Mouse (Mus musculus) right cerebral cortex, postnatal 4 days (tissue): ENCODE results near the gene Tvp23b.

ENCODE experiments used
- DNase-seq: peaks from one replicate; pipeline ENCODE4 v3.0.0-alpha.2; 2022

Gene Tvp23b

DNA sequence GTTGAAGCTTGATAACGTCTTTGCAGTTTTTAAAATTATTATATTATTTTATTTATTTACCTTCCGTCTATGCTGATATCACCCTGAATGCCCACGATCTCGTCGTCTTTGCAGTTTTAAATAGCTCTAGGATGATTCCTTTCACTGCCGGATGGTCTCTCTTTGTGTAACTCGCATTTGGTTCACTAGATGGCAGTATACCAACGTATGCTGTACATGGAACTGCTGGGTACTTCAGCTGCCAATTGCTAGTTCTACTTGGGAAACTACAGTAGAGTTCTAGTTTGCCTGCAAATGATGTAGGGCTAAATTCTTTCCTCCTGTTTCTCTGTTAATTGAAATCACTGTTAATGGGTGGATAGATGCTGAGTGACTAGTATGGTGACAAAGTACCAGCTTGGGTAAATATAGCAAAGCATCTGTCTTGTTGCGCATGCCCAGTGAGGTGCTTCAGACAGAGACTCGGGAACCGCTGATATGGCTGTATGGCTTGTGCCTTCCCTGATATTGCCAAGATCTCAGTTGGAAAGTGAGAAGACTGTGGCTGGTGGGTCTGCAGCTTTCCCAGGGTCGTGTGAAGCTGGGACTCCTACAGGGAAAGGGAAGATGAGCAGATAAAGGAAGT lies 22.6 kb downstream of the Tvp23b start:
- peak; percentile 25 for DNase-seq

DNA sequence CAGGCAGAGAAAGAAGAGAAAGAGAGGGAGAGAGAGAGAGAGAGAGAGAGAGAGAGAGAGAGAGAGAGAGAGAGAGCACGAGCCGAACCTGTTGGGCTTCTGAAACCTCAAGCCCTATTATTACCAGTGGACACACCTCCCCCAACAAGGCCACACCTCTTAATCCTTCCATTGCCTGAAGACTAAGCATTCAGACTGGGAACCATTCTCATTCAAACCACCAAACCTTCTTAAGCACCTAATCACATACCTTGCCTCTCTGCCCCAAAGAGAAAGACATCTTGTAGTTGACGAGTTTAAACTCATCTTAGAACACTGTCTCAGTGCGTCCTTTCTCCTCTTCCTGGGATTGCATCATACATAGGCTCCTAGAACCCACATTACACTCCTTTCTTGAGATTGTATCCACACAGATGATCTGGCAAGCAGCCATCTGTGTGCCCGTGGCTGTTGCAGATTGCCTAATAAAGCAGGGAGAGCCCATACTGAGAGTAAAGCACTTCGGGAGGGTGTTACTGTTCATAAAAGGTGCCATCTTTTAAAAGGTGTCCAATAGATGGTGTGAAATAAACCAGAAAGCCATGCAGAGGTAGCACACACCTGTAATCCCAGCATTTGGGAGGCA lies 24.7 kb downstream of the Tvp23b start:
- no peak for DNase-seq

DNA sequence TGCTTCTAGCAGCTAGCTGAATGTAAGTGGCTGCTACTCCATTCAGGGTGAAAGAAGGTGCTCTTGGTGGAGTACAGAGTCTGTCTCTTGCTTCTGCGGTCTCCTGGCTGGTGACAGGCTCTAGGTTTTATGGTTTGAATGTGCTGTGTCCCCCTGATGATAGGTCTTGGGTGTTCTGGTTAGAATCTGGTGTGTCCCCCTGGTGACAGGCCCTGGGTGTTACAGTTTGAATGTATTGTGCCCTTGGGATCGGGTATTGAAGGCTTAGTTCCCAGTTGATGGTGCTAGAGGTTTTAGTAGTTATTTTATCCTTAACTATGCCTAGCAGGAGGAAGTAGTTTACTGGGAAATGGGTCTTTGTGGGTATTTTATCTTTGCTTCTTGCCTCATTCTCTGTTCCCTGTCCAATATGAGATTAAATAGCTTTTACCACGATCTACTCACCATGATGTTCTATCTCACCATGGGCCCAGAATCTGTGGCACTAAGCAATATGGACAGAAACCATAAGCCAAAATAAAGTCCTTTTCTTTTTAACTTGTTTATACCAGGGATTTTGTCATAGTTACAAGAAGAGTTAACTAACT lies 30.6 kb downstream of the Tvp23b start:
- DNase-seq: no peak

DNA sequence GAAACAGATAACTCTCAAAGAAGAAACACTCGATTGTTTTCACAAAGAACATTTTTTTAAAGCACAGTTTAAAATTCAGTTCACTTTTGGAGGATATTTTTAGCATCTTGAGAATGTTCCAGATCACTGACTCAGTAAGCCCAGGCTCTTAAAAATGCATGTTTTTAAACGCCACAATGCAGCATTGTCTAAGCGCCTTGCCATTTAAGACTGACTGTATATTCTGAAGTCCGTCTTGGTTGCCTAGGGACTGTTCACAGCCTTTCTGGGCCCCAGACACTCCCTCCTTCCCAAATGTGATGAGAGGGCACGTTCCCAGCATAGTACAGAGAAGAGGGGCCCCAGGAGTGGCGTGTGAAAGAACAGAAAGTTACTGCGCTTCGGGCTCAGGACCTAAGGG lies 32.1 kb downstream of the Tvp23b start:
- no peak for DNase-seq

DNA sequence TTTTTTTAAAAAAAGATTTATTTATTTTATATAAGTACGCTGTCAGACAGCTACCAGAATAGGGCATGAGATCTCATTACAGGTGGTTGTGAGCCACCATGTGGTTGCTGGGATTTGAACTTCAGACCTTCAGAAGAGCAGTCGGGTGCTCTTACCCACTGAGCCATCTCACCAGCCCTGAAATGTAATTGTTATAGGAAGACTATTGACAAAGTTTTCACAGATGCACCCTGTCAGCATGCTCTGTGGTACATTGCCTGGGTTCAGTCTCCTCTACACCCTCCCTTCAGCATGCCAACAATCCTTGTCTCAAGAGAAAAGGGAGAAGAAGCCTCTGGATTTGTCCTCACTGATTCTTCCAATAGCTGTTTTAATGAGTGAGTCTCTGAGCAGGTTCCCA lies 33.9 kb downstream of the Tvp23b start:
- DNase-seq: no peak

DNA sequence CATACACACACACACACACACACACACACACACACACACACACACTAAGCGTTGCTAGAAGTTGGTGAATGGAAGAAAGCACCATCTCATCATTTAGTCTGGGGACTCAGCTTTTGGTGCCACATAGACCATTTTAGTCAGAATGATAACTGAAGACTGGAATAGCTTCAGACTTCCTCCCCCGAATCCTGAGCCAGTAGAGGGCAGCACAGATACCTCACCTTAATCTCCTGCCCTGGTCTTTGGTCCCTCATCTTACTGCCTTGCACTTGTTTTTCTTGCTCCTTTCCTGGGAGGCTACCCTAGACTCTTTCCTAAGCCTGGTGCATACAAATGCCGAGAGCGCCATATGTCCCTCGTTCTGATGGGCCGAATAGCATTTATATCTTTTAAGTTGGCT lies 35.3 kb downstream of the Tvp23b start:
- DNase-seq: no peak

DNA sequence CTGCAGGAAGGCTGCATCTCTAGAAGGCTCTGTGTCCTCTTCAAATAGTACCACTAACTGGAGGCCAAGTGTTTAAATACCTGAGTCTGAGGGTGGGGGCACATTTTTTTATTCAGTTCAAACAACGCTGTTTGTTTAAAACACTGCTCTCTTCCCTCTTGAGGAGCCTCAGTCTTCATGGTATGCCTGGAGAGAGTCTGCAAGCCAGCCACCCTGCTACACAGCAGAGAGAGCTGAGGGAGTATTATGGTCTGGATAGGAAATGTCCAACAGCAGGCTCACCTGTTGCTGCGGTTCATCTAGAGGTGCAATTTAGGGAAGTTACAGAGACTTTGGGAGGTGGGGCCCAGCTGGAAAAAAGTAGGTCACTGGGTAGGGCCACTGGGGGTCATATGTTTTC lies 36.2 kb downstream of the Tvp23b start:
- DNase-seq: no peak

DNA sequence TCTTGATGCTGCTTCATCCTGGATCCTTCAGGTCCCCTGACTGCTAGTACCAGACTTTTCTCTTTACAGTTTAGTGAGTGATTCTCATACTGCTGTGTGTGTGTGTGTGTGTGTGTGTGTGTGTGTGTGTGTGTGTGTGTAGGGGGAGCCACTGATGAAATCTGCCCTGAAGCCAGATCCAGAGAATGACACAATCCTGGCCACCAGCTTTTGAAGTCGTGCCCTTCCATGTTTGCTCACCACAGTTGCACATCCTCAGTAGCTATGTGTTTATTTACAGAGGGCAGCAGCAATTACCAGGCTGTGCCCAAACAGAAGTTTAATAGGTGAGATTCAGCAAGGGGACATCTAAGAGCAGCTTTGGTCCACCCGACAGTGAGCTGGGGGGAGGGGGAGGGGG lies 37.5 kb downstream of the Tvp23b start:
- no peak for DNase-seq

DNA sequence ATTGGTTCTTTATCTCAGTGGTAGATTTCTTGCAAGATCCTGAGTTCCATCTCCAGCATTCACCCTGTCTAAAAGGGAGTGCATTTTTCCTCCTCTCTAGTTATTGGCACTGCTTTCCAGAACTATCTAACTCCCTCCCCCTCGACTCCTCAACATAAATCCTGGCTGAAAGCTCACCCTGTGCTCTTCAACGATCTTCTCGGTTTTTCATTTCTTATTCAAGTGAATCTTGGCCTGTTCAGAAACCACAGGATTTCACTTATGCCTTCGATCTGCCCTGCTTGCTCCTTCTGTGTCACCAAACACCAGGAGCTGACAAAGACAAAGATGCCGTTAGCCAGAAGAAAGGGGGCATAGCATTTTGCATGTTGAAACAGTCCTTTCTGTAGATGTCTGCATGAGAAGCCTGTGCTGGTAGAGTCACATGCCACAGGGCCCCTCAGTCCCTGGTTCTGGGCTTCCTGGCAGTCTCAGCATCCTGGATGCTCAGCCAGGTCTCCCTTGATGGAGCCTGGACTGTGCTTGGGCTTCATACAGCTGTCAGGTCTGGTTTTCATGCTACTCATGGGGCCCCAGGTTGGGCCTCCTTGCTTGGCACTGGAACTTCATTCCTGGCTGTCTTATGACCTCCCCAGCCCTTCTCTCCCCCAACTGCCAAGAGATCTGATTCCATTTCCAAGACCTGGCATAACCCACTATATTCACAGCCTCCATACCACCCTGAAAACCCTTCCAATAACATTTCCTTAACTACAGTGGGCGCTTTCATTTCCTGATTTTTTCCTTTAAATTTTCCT lies 40.9 kb downstream of the Tvp23b start:
- no peak for DNase-seq

DNA sequence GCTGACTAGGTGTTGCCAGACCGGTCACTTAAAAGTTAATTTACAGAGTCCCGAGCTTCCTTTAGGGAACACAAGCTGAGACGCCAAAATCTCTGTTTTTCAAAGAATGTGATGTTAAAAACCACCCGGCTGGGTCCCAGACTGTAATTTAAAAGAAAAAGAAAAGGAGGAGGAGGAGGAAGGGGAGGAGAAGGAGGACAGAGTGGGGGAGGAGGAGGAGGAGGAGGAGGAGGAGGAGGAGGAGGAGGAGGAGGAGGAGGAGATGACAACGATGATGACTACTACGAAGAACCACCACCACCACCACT lies 41.4 kb downstream of the Tvp23b start:
- DNase-seq: no peak

DNA sequence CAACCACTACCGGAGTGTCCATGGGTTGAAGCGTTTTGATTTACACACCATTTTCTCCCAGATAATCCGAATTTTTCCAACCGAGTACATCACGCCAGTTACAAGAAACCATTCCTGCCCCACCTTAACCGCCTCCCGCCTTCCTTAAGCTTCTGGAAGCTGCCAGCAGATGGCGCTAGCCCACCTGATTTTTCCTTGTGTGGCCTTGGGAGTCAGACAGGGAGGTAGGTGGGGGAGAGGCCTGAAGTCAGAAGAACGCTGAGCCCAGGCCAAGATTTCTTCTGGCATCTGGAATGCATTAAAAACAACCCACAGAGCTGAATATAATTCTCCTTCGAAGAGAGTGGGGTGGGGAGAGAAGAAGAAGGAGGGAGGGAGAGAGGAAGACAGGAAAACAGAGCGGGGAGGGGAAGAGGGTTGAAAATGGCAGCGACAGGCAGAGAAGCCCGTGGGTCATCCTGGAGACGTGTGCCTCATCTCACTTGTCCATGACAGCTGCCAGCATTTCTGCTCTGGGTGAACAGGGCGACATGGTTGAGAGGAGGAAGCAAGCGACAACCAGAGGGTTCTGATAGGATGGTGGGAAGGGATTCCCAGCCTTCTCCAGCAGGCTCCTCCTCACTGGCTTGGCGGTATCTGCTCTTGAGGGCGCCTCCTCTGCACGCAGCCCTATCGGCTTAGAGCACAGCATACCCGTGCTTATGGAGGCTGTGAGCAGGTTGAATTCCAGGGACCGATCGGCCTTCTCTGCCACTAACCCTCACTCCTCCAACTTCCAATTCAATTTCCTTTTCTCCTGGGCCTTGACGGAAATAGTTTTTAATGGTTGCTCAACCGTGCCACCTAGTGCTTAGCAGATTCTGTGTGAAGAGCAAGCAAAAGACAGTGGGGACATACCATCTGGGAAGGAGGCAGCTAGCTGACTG lies 42.1 kb downstream of the Tvp23b start:
- peak; percentile 95 for DNase-seq

DNA sequence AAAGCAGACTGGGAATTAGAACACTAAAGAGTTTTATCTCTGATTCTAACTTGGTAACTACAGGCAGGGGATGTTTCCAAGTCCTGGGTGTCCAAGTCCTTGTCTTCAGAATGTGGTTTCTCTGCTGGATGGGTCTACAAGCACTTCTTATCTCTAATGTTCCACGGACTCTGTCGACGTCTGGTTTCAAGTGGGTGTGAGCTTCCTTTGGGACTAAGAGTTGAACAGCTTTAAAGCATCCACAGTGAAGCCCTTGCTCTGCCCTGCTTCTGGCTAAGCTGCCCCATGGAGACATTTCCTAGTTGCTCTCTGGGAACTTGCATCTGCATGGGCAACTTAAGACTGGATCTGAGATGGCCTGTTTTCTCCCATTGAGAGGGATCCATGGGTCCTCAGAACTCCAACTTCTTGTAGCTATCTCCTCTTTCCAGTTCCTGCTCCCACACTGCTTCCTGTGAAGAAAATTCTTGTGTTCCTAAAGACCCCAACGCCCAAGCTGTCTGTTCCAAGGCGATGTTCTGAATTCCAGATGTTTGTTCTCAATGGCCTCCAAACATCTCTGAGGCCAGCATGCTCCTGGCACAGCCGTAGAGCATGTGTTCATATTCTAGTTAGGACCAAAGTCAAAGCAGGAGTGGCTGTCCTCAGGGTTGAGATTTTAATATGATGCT lies 45.0 kb downstream of the Tvp23b start:
- DNase-seq: no peak

DNA sequence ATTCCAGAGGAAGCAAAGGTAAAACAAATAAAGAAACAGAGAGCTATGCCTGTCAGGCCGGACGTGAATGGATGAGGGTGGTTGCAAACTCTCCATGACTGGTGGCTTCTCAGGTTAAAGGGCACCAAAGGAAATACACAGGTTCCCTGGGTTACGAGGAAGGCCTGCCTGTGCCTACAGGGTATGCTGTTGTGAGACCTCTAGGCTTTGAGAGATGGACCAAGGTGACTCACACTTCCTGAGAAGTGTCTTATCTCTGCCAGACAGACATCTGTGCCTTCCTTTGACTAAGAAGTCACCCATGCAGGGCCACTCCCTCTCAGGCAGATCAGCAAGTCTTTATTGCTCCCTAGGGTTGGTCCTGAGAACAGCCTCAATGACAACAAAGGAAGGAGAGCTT lies 50.5 kb downstream of the Tvp23b start:
- DNase-seq: no peak

DNA sequence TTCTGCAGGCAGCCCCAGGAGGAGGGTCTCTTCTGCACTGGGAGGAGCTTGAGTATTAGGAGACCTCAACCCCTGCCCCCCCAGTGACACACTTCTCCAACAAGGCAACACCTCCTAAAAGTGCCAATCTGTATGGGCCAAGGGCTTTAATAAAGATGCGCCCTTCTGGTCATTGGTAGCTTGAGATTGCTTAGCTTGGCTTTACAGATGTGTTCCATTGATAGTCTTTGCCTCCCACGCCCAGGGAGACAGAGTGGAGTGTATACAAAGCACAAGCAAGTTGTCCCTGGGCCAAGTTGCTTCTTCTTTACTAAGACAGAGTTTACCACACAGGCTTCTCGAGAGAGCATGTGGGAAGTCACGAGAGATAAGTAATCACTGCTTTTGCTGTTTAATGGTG lies 51.3 kb downstream of the Tvp23b start:
- DNase-seq: no peak

DNA sequence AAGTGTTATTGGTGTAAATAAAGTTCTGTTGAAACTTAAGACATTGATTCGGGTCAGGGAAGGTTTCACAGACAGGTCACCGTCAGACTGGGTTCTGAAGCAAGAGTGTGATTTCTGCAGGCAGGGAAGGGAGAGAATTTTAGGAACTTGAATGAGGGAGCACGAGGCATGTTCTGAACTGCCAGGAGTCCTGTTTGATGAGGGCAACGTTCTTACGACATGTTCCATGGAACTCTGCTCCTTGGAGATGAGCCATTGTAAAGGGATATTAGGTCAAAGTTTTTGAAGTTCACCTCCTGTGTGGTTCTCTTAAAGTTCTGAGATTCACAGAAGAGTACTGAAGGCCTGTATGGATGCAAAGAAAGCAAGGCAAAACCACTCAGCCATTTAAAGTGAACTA lies 51.9 kb downstream of the Tvp23b start:
- DNase-seq: no peak

DNA sequence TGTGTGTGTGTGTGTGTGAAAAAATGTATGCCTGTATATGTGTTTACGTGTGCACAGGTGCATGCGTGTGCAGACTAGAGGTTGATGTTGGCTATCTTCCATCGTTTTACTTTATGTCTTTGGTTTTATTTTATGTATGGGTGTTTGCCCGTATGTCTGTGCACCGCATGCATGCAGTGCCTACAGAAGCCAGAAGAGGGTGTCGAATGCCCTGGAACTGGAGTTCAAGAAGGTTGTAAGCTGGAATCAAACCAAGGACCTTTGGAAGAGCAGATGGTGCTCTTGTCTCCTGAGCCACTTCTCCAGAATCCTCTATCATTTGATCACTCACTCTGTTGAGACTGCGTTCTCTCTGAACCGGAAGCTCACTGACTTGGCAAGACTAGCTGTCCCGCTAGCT lies 53.8 kb downstream of the Tvp23b start:
- no peak for DNase-seq

DNA sequence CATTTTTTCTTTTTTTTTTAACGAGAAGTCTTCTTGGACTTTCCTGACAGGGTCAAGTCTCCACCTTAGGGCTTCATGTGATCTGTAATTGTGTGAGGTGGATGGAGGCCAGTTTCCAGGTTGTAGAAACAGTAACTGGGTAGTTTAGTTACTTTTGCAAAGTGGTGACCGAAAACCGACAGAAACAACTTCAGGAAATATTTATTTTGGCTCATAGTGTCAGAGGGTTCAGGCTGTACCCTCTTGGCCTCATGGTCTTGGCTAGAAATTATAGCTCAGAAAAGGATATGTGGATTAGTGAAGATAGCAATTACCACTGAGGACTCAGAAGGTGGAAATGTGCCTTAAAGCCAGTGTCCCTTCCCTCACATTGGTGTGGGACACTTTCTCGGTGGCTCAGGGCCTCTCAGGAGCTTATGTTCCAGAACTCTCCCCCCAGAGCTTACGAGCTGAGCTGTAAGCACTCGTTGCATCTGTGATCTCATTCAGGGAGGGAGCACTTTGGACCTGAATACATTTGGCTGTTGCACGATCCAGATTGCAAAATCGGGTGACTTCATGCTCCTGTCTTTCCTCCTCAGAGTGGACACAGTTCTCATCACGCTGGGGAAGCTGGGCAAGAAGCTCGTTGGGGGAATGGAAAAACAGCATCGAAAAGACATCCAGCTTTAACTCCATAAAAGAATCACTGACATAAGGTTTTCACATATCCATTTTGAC lies 55.7 kb downstream of the Tvp23b start:
- DNase-seq: no peak

DNA sequence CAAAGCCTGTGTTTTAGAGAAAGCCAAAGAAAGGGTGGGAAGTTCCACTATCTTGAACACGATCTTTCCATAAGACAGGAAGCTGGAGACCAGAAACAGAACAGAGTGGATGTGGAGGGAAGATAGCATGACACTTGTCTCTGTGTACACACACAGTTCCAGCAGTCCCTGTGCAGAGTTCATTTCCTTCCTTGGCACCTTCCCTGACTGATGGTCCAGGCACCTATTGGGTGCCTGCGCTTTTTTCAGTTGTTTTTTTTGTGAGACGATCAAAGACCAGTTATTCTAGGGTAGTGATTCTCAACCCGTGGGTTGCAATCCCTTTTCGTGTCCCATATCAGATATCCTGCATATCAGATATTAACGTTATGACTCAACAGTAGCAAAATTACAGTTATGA lies 58.7 kb downstream of the Tvp23b start:
- no peak for DNase-seq

DNA sequence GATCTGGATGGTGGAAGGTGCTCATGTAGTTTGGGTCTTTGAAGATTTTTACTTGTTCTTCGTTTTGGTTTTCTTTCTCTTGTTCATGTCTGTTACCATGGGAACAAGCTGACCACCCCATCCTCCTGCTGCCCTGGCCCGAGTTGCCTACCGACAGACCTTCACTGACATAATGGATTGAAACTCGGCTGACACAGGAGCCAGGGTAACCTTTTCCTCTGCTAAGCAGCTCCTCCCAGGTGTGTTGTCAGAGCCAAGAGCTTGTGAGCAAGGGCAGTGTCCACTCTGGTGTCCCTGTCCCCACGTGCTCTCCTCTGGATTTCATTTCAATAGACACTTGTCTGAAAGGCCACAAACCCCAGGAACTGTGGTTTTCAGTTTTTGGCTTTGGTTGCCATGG lies 59.7 kb downstream of the Tvp23b start:
- DNase-seq: no peak

DNA sequence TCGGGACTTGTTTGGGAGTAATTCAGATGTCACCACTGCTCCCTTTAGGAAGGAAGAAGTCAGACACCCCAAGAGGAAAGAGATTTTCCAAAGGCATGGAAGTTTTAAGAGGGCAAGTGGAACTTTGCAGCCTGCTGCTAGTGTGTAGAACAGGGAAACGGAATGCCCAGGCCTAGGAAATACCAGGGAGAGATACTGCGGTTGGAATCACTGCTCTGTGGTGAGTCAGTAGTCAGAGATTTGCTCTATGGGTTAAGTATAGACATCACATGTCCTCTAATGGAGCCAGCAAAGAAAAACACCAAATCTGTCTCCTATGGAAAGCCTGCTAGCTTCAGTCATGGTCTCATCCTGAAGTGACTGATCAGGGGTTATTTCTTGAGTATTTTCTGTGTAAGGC lies 60.9 kb downstream of the Tvp23b start:
- DNase-seq: no peak

DNA sequence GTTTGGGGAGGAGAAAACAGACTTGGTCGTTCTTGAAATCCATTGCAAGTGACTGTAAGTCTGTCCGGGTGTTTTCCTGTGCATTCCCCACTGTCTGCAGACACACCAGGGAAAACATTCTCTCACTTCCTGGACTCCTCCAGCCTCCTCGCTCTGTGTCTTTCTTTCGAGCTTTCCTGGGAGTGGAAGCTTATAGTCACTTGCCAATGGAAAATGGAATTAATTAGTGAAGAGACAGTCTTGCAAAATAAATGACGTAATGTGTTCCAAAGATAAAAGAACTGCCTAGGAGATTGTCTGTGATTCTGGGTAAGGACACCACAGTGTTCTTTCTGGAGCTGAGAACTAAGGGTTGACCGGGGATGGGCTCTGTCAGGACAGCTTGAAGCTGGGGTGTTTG lies 64.3 kb downstream of the Tvp23b start:
- no peak for DNase-seq

DNA sequence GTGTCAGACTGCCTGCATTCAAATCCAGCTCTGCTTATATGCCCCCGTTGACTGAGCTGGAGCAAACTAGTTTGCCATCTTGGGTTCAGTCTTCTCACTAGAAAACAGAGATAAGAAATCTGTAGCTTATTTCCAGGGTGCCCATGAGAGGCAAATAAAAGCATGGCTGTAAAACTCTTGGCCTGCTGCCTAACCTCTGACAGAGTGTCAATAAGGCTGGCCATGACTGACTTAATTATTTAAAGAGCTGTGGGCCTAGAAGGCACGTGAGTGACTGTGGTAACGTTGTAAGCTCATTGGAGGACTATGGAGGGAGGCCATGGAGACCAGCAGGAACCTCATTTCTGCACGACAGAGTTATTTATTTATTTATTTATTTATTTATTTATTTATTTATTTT lies 66.3 kb downstream of the Tvp23b start:
- DNase-seq: no peak
